Mouse (Mus musculus): Measurements from ENCODE around the gene Tmem248. TPM values are rescaled to one million over a fixed set of nuclear protein-coding genes. Genes with fewer than 3 reads are reported as not detected.

Tmem248 gene
- total and polyA plus RNA-seq, 3 experiments: 20.8 to 46.1 (median 35.7) TPM

- WGBS: 96% methylated on average over 3 of the region's 3 CpGs
- Histone ChIP-seq H3K27me3 (ENCODE audit: control insufficient read depth, insufficient read depth, low read length) (no peaks in the 10 kb centered on the region), H3K36me3 (ENCODE audit: control insufficient read depth, insufficient read depth, low read length) (peaks cover 11% of the 10 kb centered on the region), H3K79me2 (replicated peaks; ENCODE audit: control insufficient read depth, insufficient read depth, low read length) (no peaks in the 10 kb centered on the region), H3K4me3 (no peak overlapping the region), H3K4me1 (ENCODE audit: control insufficient read depth, insufficient read depth, low read length) (no peaks in the 10 kb centered on the region), H3K9ac (ENCODE audit: low read depth, low read length) (no peak overlapping the region), H3K27ac (no peak overlapping the region)
- TF ChIP-seq CTCF (IDR thresholded peaks at IDR 0.05): no peak
- intact Hi-C loops (cut with DNase I): no loop called here
- no peak for DNase-seq
These were observed 23.1 kb upstream of the Tmem248 start for GRCm38 (mm10) chr5:130193760-130194159.

GRCm38 (mm10) chr5:130196307-130196706 lies 20.6 kb upstream of the Tmem248 start:
- 79% methylated on average over 1 of the region's 1 CpGs for WGBS
- H3K9ac ChIP-seq (ENCODE audit: low read depth, low read length): no peak overlapping the region
- peaks cover 11% of the 10 kb centered on the region for H3K36me3 ChIP-seq (ENCODE audit: control insufficient read depth, insufficient read depth, low read length)
- intact Hi-C loops (cut with DNase I): no loop called here
- no peaks in the 10 kb centered on the region for H3K27me3 ChIP-seq (ENCODE audit: control insufficient read depth, insufficient read depth, low read length)
- TF ChIP-seq EP300 (IDR thresholded peaks at IDR 0.05; ENCODE audit: insufficient read depth, low read depth, low read length): no peak
- TF ChIP-seq CTCF (IDR thresholded peaks at IDR 0.05): no peak
- TF ChIP-seq POLR2A (IDR thresholded peaks at IDR 0.05; ENCODE audit: insufficient read depth, low read depth, low read length): no peak
- no peaks in the 10 kb centered on the region for H3K4me1 ChIP-seq (ENCODE audit: control insufficient read depth, insufficient read depth, low read length)
- H3K79me2 ChIP-seq (replicated peaks; ENCODE audit: control insufficient read depth, insufficient read depth, low read length): no peaks in the 10 kb centered on the region
- H3K4me3 ChIP-seq: no peak overlapping the region
- no peak for DNase-seq
- H3K27ac ChIP-seq: no peak overlapping the region

- Histone ChIP-seq H3K27me3 (ENCODE audit: control insufficient read depth, insufficient read depth, low read length) (no peaks in the 10 kb centered on the region), H3K9ac (ENCODE audit: low read depth, low read length) (no peak overlapping the region), H3K79me2 (replicated peaks; ENCODE audit: control insufficient read depth, insufficient read depth, low read length) (no peaks in the 10 kb centered on the region), H3K27ac (no peak overlapping the region), H3K36me3 (ENCODE audit: control insufficient read depth, insufficient read depth, low read length) (peaks cover 8% of the 10 kb centered on the region), H3K4me3 (no peak overlapping the region), H3K4me1 (ENCODE audit: control insufficient read depth, insufficient read depth, low read length) (no peaks in the 10 kb centered on the region)
- no peak for DNase-seq
- 60% methylated on average over 3 of the region's 3 CpGs for WGBS
- TF ChIP-seq CTCF (IDR thresholded peaks at IDR 0.05) (no peak), POLR2A (IDR thresholded peaks at IDR 0.05; ENCODE audit: insufficient read depth, low read depth, low read length) (no peak), EP300 (IDR thresholded peaks at IDR 0.05; ENCODE audit: insufficient read depth, low read depth, low read length) (no peak)
- intact Hi-C loops (cut with DNase I): no loop called here
These were observed 19.4 kb upstream of the Tmem248 start for GRCm38 (mm10) chr5:130197454-130197853.

- DNase-seq: no peak
- 92% methylated on average over 7 of the region's 7 CpGs for whole genome bisulfite sequencing
- H3K27me3 ChIP-seq (ENCODE audit: control insufficient read depth, insufficient read depth, low read length): no peaks in the 10 kb centered on the region
- TF ChIP-seq EP300 (IDR thresholded peaks at IDR 0.05; ENCODE audit: insufficient read depth, low read depth, low read length) (no peak), POLR2A (IDR thresholded peaks at IDR 0.05; ENCODE audit: insufficient read depth, low read depth, low read length) (no peak), CTCF (IDR thresholded peaks at IDR 0.05) (no peak)
- no peaks in the 10 kb centered on the region for H3K79me2 ChIP-seq (replicated peaks; ENCODE audit: control insufficient read depth, insufficient read depth, low read length)
- peaks cover 8% of the 10 kb centered on the region for H3K36me3 ChIP-seq (ENCODE audit: control insufficient read depth, insufficient read depth, low read length)
- no peaks in the 10 kb centered on the region for H3K4me1 ChIP-seq (ENCODE audit: control insufficient read depth, insufficient read depth, low read length)
- no peak overlapping the region for H3K27ac ChIP-seq
- intact Hi-C loops (cut with DNase I): no loop called here
- no peak overlapping the region for H3K9ac ChIP-seq (ENCODE audit: low read depth, low read length)
- no peak overlapping the region for H3K4me3 ChIP-seq
These were observed 18.9 kb upstream of the Tmem248 start for GRCm38 (mm10) chr5:130197981-130198380.

- Histone ChIP-seq H3K79me2 (replicated peaks; ENCODE audit: control insufficient read depth, insufficient read depth, low read length) (no peaks in the 10 kb centered on the region), H3K27ac (no peak overlapping the region), H3K36me3 (ENCODE audit: control insufficient read depth, insufficient read depth, low read length) (peaks cover 8% of the 10 kb centered on the region), H3K27me3 (ENCODE audit: control insufficient read depth, insufficient read depth, low read length) (no peaks in the 10 kb centered on the region), H3K4me1 (ENCODE audit: control insufficient read depth, insufficient read depth, low read length) (peaks cover 5% of the 10 kb centered on the region), H3K4me3 (no peak overlapping the region), H3K9ac (ENCODE audit: low read depth, low read length) (no peak overlapping the region)
- TF ChIP-seq CTCF (IDR thresholded peaks at IDR 0.05): no peak
- no peak for TF ChIP-seq EP300 (IDR thresholded peaks at IDR 0.05; ENCODE audit: insufficient read depth, low read depth, low read length)
- TF ChIP-seq POLR2A (IDR thresholded peaks at IDR 0.05; ENCODE audit: insufficient read depth, low read depth, low read length): no peak
- no peak for DNase-seq
- intact Hi-C loops (cut with DNase I): no loop called here
- 70% methylated on average over 10 of the region's 10 CpGs for WGBS
These were observed 16.4 kb upstream of the Tmem248 start for GRCm38 (mm10) chr5:130200233-130201029.

GRCm38 (mm10) chr5:130203948-130204347 lies 12.9 kb upstream of the Tmem248 start:
- 53% methylated on average over 4 of the region's 4 CpGs for WGBS
- Histone ChIP-seq H3K79me2 (replicated peaks; ENCODE audit: control insufficient read depth, insufficient read depth, low read length) (no peaks in the 10 kb centered on the region), H3K36me3 (ENCODE audit: control insufficient read depth, insufficient read depth, low read length) (peaks cover 5% of the 10 kb centered on the region; the same call in 1 of the 2 replicates), H3K9ac (ENCODE audit: low read depth, low read length) (no peak overlapping the region), H3K27ac (no peak overlapping the region; the same call in 1 of the 2 replicates), H3K4me1 (ENCODE audit: control insufficient read depth, insufficient read depth, low read length) (peaks cover 7% of the 10 kb centered on the region), H3K4me3 (no peak overlapping the region), H3K27me3 (ENCODE audit: control insufficient read depth, insufficient read depth, low read length) (no peaks in the 10 kb centered on the region)
- TF ChIP-seq CTCF (IDR thresholded peaks at IDR 0.05): no peak
- no peak for TF ChIP-seq EP300 (IDR thresholded peaks at IDR 0.05; ENCODE audit: insufficient read depth, low read depth, low read length)
- no peak for TF ChIP-seq POLR2A (IDR thresholded peaks at IDR 0.05; ENCODE audit: insufficient read depth, low read depth, low read length)
- DNase-seq: no peak
- intact Hi-C loops (cut with DNase I): no loop called here
